Mouse (Mus musculus) embryonic stem cell, embryonic (primary cell): ENCODE data around the gene Slc39a3.

ENCODE experiments used
- CTCF ChIA-PET, 4 experiments: fragments of 300-600 bp in 2 of 4; fragments of 350-600 bp in 2 of 4; sonication (Branson Sonifier 250); formaldehyde crosslinking; loops; one replicate each; lab custom pipeline; 2022; ENCODE audit warnings: inconsistent platforms in 2 of 4; lab: Charles Lee
- POLR2A ChIA-PET, 4 experiments: fragments of 300-600 bp in 2 of 4; fragments of 350-600 bp in 2 of 4; sonication (Branson Sonifier 250); formaldehyde crosslinking; loops; one replicate each; lab custom pipeline; 2022; ENCODE audit warnings: antibody characterized with exemption in 4 of 4, inconsistent platforms in 1 of 4; lab: Charles Lee

Gene Slc39a3

DNA sequence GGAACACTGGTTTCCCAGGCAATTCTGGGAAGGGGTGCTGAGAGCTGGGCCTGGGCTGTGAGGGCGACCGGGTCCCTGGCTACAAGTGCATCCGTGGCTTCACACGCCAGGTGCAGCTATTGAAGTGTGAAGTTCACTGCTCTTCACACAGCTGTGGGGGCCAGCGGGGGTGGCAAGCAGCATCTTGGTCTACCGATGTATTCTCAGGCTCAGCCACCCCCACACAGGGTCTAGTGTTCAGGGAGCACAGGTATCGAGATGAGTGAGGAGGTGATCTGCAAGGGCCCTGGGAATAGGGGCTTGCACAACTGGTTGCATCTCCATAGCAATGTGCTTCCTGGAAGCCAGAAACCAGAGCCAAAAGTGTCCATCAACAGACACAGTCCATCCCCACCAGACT, 46.8 kb downstream of the Slc39a3 start:
- ChIA-PET POLR2A (interaction anchor here in 3 of 4 experiments (0.6 to 11.5 kb wide), 44 partner anchors 8 to 561 kb away, joined by 3 to 407 read pairs (median 4); partner anchors contain the start of genes Gadd45b (in 3 of the 3), Ap3d1 (in 1 of the 3), Gng7 (in 1 of the 3) and Lmnb2 (in 1 of the 3)), CTCF (interaction anchor here (0.5 to 13.3 kb wide), 83 partner anchors 9 to 451 kb away, joined by 3 to 353 read pairs (median 4); partner anchors contain the start of genes Gadd45b (in 4 of the 4), Atp8b3 (in 1 of the 4), Gng7 (in 1 of the 4) and Lmnb2 (in 1 of the 4))

DNA sequence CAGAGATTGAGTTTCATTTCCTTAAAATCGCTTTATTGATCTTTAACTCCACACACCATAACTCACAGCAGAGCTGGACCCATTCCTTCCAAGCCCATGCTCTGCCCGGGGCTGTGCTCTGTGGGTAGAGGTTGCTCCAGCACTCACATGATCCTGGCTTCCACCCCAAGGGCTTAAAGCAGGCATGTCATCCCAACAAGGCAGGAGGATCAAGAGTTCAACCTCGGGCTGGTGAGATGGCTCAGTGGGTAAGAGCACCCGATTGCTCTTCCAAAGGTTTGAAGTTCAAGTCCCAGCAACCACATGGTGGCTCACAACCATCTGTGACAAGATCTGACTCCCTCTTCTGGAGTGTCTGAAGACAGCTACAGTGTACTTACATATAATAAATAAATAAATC, 47.4 kb downstream of the Slc39a3 start:
- POLR2A ChIA-PET, result interaction anchor here in 3 of 4 experiments (0.7 to 11.5 kb wide), 10 partner anchors 18 to 247 kb away, joined by 3 to 407 read pairs (median 7); partner anchors contain the start of genes Gadd45b (in 3 of the 3) and Ap3d1 (in 1 of the 3)
- CTCF ChIA-PET, result interaction anchor here in 3 of 4 experiments (1.2 to 4.6 kb wide), 14 partner anchors 21 to 116 kb away, joined by 4 to 105 read pairs (median 14); partner anchors contain the start of genes Gadd45b (in 3 of the 3) and Map2k2 (in 1 of the 3)

DNA sequence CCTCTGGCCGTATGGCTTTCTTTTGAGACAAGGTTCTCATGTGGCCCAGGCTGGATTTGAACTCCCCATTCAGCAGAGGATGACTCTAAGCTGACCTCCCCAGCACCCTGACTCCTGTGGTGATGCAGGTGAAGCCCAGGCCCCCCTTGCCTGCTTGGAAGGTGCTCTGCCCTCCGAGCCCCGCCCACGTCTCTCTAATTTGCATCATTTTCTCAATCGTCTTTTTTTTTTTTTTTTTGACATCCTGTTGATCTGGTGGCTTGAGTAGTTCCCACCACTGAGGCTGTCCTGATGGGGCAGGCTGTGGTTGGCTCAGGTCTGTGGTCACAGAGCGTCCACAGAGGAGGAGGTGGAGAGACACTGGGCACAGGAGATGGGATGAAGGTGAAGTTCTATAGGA, 47.8 kb downstream of the Slc39a3 start:
- ChIA-PET POLR2A (interaction anchor here in 3 of 4 experiments (0.7 to 11.5 kb wide), 7 partner anchors 18 to 108 kb away, joined by 3 to 407 read pairs (median 7); partner anchors contain the start of gene Gadd45b (in 3 of the 3)), CTCF (interaction anchor here in 2 of 4 experiments (0.9 to 4.6 kb wide), 9 partner anchors 21 to 108 kb away, joined by 3 to 105 read pairs (median 17); partner anchors contain the start of gene Gadd45b (in 2 of the 2))

DNA sequence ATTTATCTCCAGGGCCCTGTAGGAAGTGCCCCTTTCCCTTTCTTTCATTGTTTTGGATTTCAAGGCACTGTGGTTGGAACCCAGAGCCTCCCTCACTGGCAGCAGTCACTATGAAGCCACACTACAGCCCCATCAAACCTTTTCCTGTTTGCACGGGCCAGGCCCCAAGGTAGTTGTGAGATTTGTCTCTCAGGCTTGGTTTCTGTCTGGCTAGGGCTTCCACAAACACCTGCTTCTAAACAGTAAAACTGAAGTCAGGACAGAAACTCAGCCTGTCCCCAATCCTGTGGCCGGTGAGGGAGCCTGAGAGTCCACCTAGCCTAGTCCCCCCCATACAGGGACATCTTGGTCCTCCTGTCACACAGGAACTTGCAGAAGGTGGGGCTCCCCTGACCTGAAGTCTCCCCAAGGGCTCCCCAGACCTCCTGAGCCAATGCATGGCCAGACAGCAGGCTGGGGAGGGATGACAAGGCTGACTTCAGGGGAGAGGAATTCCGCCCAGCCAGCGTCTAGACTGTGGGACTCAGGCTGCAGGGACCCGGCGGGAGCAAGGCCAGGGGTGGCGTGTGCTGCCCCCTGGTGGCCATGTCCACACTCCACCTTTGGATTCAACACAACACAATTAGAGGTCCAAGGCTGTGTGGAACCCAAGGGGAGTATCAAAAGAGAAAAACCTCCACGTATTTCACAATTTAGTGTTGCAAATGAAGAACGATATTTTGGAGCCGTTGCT, 49.4 kb downstream of the Slc39a3 start:
- CTCF ChIA-PET, result interaction anchor here in 1 of 4 experiments (1.8 to 3.8 kb wide), 2 partner anchors 60 to 107 kb away, joined by 5 to 105 read pairs; partner anchors contain the start of gene Gadd45b
- POLR2A ChIA-PET, result interaction anchor here in 2 of 4 experiments (1.1 to 10.1 kb wide), 4 partner anchors 28 to 58 kb away, joined by 3 to 285 read pairs (median 72); partner anchors contain the start of gene Gadd45b (in 2 of the 2)

DNA sequence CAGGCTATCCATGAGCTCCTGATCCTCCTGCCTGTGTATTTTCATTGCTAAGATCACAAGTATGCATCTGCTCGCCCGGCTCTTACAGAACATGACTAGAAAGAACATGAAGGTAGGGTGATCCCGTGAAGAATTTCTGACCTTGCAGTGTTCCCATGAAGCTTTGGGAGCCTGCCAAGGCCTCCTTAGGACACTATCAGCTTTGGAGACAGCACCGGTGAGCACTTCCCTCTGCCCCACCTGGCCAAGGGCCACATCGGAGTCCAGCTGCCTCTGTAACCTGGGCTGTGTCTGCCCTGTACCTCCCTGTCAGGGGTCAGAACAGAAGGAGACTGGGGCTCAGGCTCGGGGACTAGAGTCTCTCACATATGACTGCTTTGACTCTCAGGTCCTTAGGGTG, 50.5 kb downstream of the Slc39a3 start:
- ChIA-PET POLR2A (interaction anchor here in 3 of 4 experiments (0.6 to 5.0 kb wide), 18 partner anchors 8 to 177 kb away, joined by 3 to 124 read pairs (median 4); partner anchors contain the start of gene Gadd45b (in 3 of the 3)), CTCF (interaction anchor here in 3 of 4 experiments (0.5 to 2.9 kb wide), 11 partner anchors 8 to 244 kb away, joined by 3 to 16 read pairs (median 5); partner anchors contain the start of gene Gadd45b (in 2 of the 3))

DNA sequence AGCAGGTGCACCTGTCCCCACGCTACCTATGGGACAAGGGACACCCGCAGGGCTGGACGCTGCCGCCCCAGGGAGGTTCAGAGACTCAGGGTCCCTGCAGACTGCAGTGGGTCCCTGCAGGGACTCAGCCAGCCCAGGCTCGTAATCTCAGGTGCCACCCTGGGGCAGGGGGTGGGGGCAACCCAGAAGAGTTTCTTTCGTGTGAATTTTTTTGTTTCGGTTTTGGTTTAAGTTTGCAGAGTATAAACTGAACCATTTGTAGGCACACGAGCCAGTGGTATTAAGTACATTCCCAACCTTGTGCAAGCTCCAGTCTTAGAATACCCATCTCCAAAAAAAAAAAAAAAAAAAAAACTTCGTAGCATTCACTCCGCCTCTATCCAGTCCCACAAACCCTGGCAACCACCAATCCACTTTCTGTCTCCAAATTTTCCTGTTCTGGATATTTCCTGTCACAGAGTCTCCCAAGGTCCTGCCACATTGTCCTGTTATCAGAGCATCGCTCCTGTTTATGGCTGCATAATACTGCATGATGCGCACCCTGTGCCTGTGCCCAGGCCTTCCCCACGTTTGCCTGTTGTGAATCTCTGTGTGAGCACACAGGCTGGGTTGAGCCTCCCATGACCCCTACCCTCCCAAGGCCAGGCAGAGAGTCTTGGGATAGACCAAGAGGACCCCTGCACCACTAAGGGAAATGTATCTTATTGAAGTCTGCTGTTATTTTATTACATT, 51.1 kb downstream of the Slc39a3 start:
- CTCF ChIA-PET, result interaction anchor here (0.5 to 2.9 kb wide), 18 partner anchors 9 to 373 kb away, joined by 3 to 16 read pairs (median 5); partner anchors contain the start of gene Gadd45b (in 2 of the 4)
- POLR2A ChIA-PET, result interaction anchor here in 3 of 4 experiments (0.6 to 5.0 kb wide), 26 partner anchors 9 to 176 kb away, joined by 3 to 124 read pairs (median 4); partner anchors contain the start of gene Gadd45b (in 3 of the 3)

DNA sequence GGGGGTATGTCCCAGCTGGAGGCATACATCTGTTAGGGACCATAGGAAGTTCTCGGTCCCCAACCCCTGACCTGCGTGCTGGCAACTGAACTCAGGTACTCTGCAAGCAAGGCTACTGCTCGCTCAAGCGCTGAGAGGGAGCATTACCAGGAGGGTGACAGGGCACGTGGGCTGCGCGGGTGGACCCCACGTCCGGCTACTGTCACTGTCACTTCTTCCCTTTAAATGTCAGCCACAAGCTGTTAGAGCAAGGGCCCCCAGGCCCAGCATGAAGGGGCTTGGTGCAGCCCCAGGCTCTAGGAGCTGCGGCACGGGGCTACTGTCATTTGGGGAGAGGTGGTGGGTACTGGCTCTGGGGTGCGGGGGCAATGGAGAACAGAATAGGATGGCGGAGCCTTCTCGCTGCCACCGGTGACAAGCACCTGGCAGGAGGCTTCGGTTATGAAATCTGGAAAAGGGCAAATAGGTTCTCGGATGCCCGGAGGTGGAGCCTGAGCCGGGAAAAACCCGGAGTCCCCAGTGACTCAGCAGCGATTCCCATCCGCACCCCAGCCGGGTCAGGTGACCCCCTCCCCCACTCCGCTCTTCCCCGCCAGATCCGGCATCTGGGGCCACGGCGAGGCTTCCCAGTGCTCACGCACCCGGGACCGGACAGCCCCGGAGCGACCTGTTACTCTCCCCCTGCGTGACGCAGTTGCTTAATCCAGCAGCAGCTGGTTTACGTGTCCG, 51.8 kb downstream of the Slc39a3 start:
- CTCF ChIA-PET, result interaction anchor here (0.6 to 2.9 kb wide), 16 partner anchors 9 to 374 kb away, joined by 3 to 16 read pairs (median 4); partner anchors contain the start of gene Gadd45b (in 2 of the 4)
- POLR2A ChIA-PET, result interaction anchor here in 3 of 4 experiments (0.7 to 5.0 kb wide), 23 partner anchors 9 to 96 kb away, joined by 3 to 124 read pairs (median 4); partner anchors contain the start of gene Gadd45b (in 3 of the 3)

DNA sequence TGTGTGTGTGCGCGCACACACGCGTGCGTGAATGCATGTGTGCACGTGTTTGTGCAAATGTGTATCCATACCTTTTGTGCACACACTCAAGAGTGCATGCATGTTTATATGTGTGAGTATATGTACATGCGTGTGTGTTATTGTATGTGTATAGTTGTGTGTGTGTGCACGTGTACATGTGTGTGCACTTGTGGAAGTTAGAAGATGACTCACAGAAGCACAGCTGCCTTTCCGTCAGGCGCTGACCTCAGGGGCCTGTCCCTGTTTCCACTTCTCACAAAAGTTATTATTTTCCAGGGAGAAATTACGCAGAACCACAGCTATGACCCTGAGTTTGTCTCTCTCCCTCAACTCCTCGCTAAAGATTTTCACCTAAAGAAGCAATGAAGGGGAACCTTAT, 53.0 kb downstream of the Slc39a3 start:
- ChIA-PET CTCF (interaction anchor here (0.9 to 2.9 kb wide), 8 partner anchors 11 to 55 kb away, joined by 3 to 8 read pairs (median 4); no protein-coding TSS in a partner anchor), POLR2A (interaction anchor here in 3 of 4 experiments (0.9 to 5.0 kb wide), 19 partner anchors 10 to 67 kb away, joined by 3 to 124 read pairs (median 5); partner anchors contain the start of gene Gadd45b (in 3 of the 3))

DNA sequence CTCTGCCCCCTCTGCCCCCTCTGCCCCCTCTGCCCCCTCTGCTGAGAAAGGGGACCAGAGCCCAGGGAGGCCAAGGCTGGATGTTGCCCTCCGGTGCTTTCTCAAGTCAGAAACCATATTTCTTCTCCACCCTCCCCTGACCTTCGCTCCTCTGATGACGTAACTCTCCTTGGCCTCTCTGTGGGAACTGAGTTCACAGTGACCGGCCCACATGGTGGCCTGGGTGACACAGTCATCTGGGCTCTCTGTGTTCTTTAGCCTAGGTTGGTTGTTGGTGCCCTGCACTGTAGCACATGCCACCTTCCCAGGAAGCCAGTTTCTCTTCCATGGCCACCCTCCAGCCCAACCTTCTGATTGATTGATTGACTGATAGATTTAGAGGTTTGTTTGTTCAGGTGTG, 54.8 kb downstream of the Slc39a3 start:
- CTCF ChIA-PET, result interaction anchor here (0.5 to 1.7 kb wide), 9 partner anchors 9 to 101 kb away, joined by 3 to 8 read pairs (median 3); partner anchors contain the start of gene Gadd45b (in 1 of the 4)
- POLR2A ChIA-PET, result interaction anchor here in 3 of 4 experiments (0.6 to 5.0 kb wide), 11 partner anchors 11 to 53 kb away, joined by 3 to 124 read pairs (median 7); partner anchors contain the start of gene Gadd45b (in 3 of the 3)

DNA sequence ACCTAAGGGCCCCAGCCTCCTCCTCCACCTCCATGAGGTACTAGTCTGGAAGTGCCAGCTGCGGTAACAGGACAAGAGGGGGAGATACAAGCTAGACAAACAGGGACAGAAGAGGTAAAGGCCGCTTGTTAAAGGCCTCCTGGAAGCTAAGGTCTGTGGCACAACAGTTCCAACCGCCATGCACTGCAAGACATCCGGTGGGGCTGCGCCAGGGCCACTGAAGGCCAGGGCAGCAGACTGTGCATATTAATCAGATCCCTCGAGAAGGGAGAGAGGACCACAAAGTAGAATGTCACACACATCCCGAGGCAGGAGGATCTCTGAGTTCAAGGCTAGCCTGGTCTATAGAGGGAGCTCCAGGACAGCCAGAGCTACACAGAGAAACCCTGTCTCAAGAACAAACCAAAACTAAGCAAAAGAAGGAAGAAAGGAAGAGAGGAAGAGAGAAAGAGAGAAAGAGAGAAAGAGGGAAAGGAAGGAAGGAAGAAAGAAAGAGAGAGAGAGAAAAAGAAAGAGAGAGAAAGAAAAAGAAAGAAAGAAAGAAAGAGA, 55.6 kb downstream of the Slc39a3 start:
- POLR2A ChIA-PET, result interaction anchor here in 3 of 4 experiments (0.6 to 2.6 kb wide), 6 partner anchors 20 to 52 kb away, joined by 3 to 13 read pairs (median 6); partner anchors contain the start of gene Gadd45b (in 3 of the 3)
- CTCF ChIA-PET, result interaction anchor here in 2 of 4 experiments (0.6 to 1.3 kb wide), 5 partner anchors 9 to 212 kb away, joined by 3 to 5 read pairs (median 3); no protein-coding TSS in a partner anchor
